Mouse (Mus musculus) heart, adult 2 months (tissue): Measurements from ENCODE around the gene Ntrk3.

ENCODE experiments used
- CTCF ChIP-seq: fragments of 200-600 bp; IDR thresholded peaks from 2 replicates; pipeline ENCODE4 v1.8.1; 2022; ENCODE audit warnings: antibody characterized with exemption, mild to moderate bottlenecking, moderate library complexity
- EP300 ChIP-seq: fragments of 200-500 bp; IDR thresholded peaks from 2 replicates; pipeline ENCODE4 v1.6.1; 2011; ENCODE audit warnings: low read depth, low read length, control low read depth; ENCODE audit not compliant: insufficient read depth
- POLR2A ChIP-seq: fragments of 200-500 bp; IDR thresholded peaks from 2 replicates; pipeline ENCODE4 v1.6.1; 2011; ENCODE audit warnings: mild to moderate bottlenecking, low read depth, low read length, control low read depth; ENCODE audit not compliant: insufficient read depth

DNA sequence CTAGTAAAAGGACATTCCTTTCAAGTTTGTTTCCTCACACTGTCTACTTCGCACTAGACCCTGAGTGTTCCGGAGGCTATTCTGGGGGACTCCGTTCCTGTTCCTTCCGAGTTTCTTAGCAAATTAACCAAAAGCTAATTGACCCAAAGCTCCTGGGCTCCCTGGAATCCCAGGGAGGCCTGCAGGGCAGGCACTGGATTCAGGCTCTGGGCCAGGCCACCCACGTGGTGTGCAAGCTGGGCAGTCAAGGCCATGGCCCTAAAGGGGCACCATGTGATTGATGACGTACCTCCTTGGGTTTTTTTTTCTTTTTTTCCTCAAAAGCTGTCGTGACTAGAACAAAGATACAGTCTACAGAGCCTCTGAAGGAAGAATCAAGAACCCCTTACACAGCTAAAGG is 246.6 kb downstream of the Ntrk3 start:
- TF ChIP-seq POLR2A (no peak), CTCF (no peak), EP300 (no peak)
